Mouse (Mus musculus): ENCODE data around the gene Elovl1.

DNA sequence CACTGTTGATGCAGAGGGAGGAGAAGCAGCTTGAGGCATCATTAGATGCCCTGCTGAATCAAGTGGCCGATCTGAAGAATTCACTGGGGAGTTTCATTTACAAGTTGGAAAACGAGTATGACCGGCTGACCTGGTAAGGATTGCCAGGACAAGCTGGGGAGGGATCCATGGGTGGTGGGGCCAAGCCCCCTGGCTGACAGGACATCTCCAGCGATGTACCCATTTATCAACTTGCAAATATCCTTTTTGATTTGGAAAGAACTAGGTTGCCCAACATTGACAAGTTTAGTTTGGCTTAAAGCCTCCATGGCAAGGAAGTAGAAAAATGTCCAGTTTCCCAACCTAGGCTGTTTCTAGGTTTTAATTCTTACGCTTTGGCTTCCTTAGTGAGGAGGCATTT, 17.0 kb upstream of the Elovl1 start:
- TF ChIP-seq POLR2A (IDR thresholded peaks at IDR 0.05; ENCODE audit: borderline replicate concordance, insufficient read depth, low read length) (no peak), CTCF (IDR thresholded peaks at IDR 0.05; ENCODE audit: borderline replicate concordance, insufficient read depth, low read depth, low read length) (no peak)

Measured in cerebellum, adult 2 months (tissue).